ENCODE assay signal across 8 mouse cellular contexts in the genomic region with DNA sequence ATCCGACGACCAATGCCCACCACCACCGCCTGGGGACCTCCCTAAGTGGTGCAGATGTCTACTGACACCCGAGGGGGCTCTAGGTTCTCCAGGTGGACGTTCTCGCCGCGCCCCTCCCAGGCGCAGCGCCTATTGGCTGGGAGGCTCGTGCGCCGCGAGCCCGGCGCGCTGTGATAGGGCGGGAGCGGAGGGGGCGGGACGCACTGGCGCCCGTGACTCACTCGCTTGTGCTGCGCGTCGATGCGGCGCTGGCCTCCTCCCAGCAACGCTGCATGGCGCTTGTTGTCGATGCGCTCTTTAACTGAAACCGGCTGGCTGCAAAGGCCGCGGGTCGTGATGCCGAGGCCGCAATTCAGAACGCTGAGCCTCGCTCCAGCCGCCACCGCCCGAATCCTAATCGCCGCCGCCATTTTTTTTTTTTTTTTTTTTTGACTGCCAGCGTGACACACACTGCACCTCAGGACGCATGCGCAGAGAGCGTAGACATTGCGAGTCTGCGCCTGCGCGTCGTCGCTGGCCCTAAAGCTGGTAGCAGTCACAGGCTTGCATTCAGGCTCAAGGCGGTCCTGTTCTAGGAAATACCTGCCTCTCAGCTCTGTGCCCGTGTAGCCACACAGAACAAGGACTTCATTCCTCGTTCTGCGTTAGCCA. TPM values are rescaled to one million over a fixed set of nuclear protein-coding genes. Genes with fewer than 3 reads are reported as not detected.
A peak's percentile ranks its signal among the peaks of the same experiment; 100 is the strongest.
DNase-seq lines count a peak whose midpoint lies in the region; ATAC-seq and TF ChIP-seq lines count a peak whose summit lies in the region.

TSS of gene Pccb (minus strand) at position 451 of the 651 bp plus-strand sequence.

- H3K9ac ChIP-seq in forebrain, postnatal 0 days, result peak within 1 kb of the TSS; percentile 65
- peak within 1 kb of the TSS; percentile 66 for H3K9ac ChIP-seq in lung, embryonic 15.5 days

- peaks cover 35% of the 10 kb centered on the region for H3K4me1 ChIP-seq in G1E (ENCODE audit: insufficient read depth, low read depth, low read length)
- H3K4me1 ChIP-seq in forebrain, postnatal 0 days (ENCODE audit: insufficient read depth), result peaks cover 11% of the 10 kb centered on the region
- H3K4me1 ChIP-seq in lung, embryonic 15.5 days, result peaks cover 16% of the 10 kb centered on the region

- no peak for TF ChIP-seq CTCF in G1E (IDR thresholded peaks at IDR 0.05; ENCODE audit: low read depth, low read length)
- peak; percentile 54 for TF ChIP-seq CTCF in forebrain, postnatal 0 days (IDR thresholded peaks at IDR 0.05; ENCODE audit: low read depth)

- H3K4me3 ChIP-seq in G1E (ENCODE audit: low read depth, low read length), result peak within 1 kb of the TSS; percentile 80
- H3K4me3 ChIP-seq in forebrain, postnatal 0 days (ENCODE audit: low read depth, low read length), result peak within 1 kb of the TSS; percentile 52
- H3K4me3 ChIP-seq in lung, embryonic 15.5 days, result peak within 1 kb of the TSS; percentile 68

- H3K9me3 ChIP-seq in G1E (replicated peaks), result no peaks in the 10 kb centered on the region
- no peaks in the 10 kb centered on the region for H3K9me3 ChIP-seq in forebrain, postnatal 0 days (ENCODE audit: low read length)
- H3K9me3 ChIP-seq in lung, embryonic 15.5 days, result no peaks in the 10 kb centered on the region

- 3% methylated on average over 61 of the region's 61 CpGs for WGBS in forebrain, postnatal 0 days
- under 1% methylated on average over 57 of the region's 61 CpGs for WGBS in lung, embryonic 15.5 days

- DNase-seq in G1E (ENCODE audit: low spot score), result peak; percentile 90
- DNase-seq in cerebellum, adult 18-20 months, result peak; percentile 95 to 98
- DNase-seq in forebrain, postnatal 0 days, result peak; percentile 99
- peak; percentile 98 for DNase-seq in heart, postnatal 4 days
- DNase-seq in layer of hippocampus, adult 8-10 months (ENCODE audit: low spot score in 2 of 2), result peak; percentile 93 to 98
- DNase-seq in ovary, adult 18-20 months (ENCODE audit: low spot score), result peak; percentile 92
- DNase-seq in thymus, postnatal 0 days (ENCODE audit: low spot score), result peak; percentile 99

- peak within 1 kb of the TSS; percentile 55 for H3K4me2 ChIP-seq in forebrain, postnatal 0 days (ENCODE audit: low read depth)
- H3K4me2 ChIP-seq in lung, embryonic 15.5 days, result peak within 1 kb of the TSS; percentile 68

- ATAC-seq in G1E (ENCODE audit: extremely low read depth, insufficient number of reproducible peaks, low FRiP score, poor library complexity, severe bottlenecking), result peak; percentile 93
- peak; percentile 100 for ATAC-seq in forebrain, postnatal 0 days
- peak; percentile 100 for ATAC-seq in lung, embryonic 15.5 days (ENCODE audit: borderline replicate concordance, extremely low read depth, low FRiP score, low TSS enrichment)

- H3K27me3 ChIP-seq in G1E (ENCODE audit: insufficient read depth, low read length), result no peaks in the 10 kb centered on the region
- H3K27me3 ChIP-seq in forebrain, postnatal 0 days (ENCODE audit: insufficient read depth, low read length), result no peaks in the 10 kb centered on the region
- no peaks in the 10 kb centered on the region for H3K27me3 ChIP-seq in lung, embryonic 15.5 days

- peak within 1 kb of the TSS; percentile 91 for H3K27ac ChIP-seq in forebrain, postnatal 0 days (ENCODE audit: low read depth, low read length)
- peak within 1 kb of the TSS; percentile 97 for H3K27ac ChIP-seq in lung, embryonic 15.5 days

- peaks cover 9% of the 10 kb centered on the region for H3K36me3 ChIP-seq in G1E (replicated peaks)
- H3K36me3 ChIP-seq in forebrain, postnatal 0 days (ENCODE audit: insufficient read depth), result no peaks in the 10 kb centered on the region; the same call in 1 of the 2 replicates
- H3K36me3 ChIP-seq in lung, embryonic 15.5 days, result no peaks in the 10 kb centered on the region

RNA-seq across cellular contexts. Expression of gene Pccb, which starts in this region (rescaled TPM):
- total RNA-seq in G1E (2014; fragmentation: Nextera tagmentation), result 11.2 and 15.5 TPM in 2 replicates
- total RNA-seq in G1E (2017), result 14.0 and 15.2 TPM in 2 replicates
- 51.1 and 55.5 TPM in 2 replicates for polyA plus RNA-seq in G1E (2012)
- total RNA-seq in forebrain, postnatal 0 days (2014; rRNA removed), result 49.3 and 50.9 TPM in 2 replicates
- 27.2 and 29.3 TPM in 2 replicates for polyA plus RNA-seq in forebrain, postnatal 0 days (2015; fragmentation: Nextera tagmentation; extraction: Ambion mirVana)
- total RNA-seq in heart, postnatal 4 days (2021), result 10 to 100 TPM; 65.1 to 73.7 TPM
- 10 to 100 TPM; 42.8 to 54.5 (median 47.5) TPM for total RNA-seq in layer of hippocampus, adult 8-10 months (2022)
- polyA plus RNA-seq in lung, embryonic 15.5 days (2015; fragmentation: Nextera tagmentation; extraction: Ambion mirVana), result 22.7 and 23.2 TPM in 2 replicates
- polyA plus RNA-seq in thymus, postnatal 0 days (2015; fragmentation: Nextera tagmentation; extraction: Ambion mirVana), result 13.4 and 13.9 TPM in 2 replicates

Comparison
In these comparisons a context has a peak if more than half of its experiments do, and no peak if none do; other contexts are left out.
1. Peak in every context shown above with its lines: DNase-seq, ATAC-seq, H3K4me3 ChIP-seq and H3K27ac ChIP-seq.